Mouse (Mus musculus) right cerebral cortex, adult 2 months (tissue): ENCODE measurements around the gene Ano6.
A peak's percentile ranks its signal among the peaks of the same experiment; 100 is the strongest.

Experiments
- DNase-seq, 2 experiments: peaks; one replicate each; pipeline ENCODE4 v3.0.0; 2021 to 2022; ENCODE audit warnings: low spot score in 2 of 2

The Ano6 gene

GRCm38 (mm10) chr15:95885953-95886820, 95.5 kb downstream of the Ano6 start:
- DNase-seq, result peak in 1 of 2 experiments; percentile 36

GRCm38 (mm10) chr15:95887365-95887764, 96.7 kb downstream of the Ano6 start:
- peak; percentile 58 to 65 for DNase-seq

- DNase-seq, result no peak
Observed at GRCm38 (mm10) chr15:95888556-95888955, 97.9 kb downstream of the Ano6 start.

- no peak for DNase-seq
Observed at GRCm38 (mm10) chr15:95890368-95890767, 99.7 kb downstream of the Ano6 start.

- DNase-seq, result no peak
Observed at GRCm38 (mm10) chr15:95892171-95892570, 101.5 kb downstream of the Ano6 start.

- DNase-seq, result no peak
Observed at GRCm38 (mm10) chr15:95892929-95893328, 102.3 kb downstream of the Ano6 start.

GRCm38 (mm10) chr15:95895699-95896098, 105.1 kb downstream of the Ano6 start:
- DNase-seq, result no peak

GRCm38 (mm10) chr15:95897653-95898052, 107.0 kb downstream of the Ano6 start:
- no peak for DNase-seq

- DNase-seq, result no peak
Observed at GRCm38 (mm10) chr15:95898438-95898837, 107.8 kb downstream of the Ano6 start.

- DNase-seq, result no peak
Observed at GRCm38 (mm10) chr15:95902396-95902795, 111.8 kb downstream of the Ano6 start.

- no peak for DNase-seq
Observed at GRCm38 (mm10) chr15:95904247-95904646, 113.6 kb downstream of the Ano6 start.

GRCm38 (mm10) chr15:95906017-95906749, 115.5 kb downstream of the Ano6 start:
- DNase-seq, result no peak

- no peak for DNase-seq
Observed at GRCm38 (mm10) chr15:95906891-95907290, 116.2 kb downstream of the Ano6 start.

GRCm38 (mm10) chr15:95907337-95907736, 116.7 kb downstream of the Ano6 start:
- peak; percentile 37 to 65 for DNase-seq

- no peak for DNase-seq
Observed at GRCm38 (mm10) chr15:95907909-95908308, 117.3 kb downstream of the Ano6 start.

- DNase-seq, result no peak
Observed at GRCm38 (mm10) chr15:95910099-95910780, 119.6 kb downstream of the Ano6 start.

GRCm38 (mm10) chr15:95914963-95915362, 124.3 kb downstream of the Ano6 start:
- DNase-seq, result no peak

GRCm38 (mm10) chr15:95915477-95915876, 124.8 kb downstream of the Ano6 start:
- no peak for DNase-seq

- DNase-seq, result no peak
Observed at GRCm38 (mm10) chr15:95917330-95917729, 126.7 kb downstream of the Ano6 start.

- DNase-seq, result peak; percentile 35 to 45
Observed at GRCm38 (mm10) chr15:95920047-95920446, 129.4 kb downstream of the Ano6 start.

GRCm38 (mm10) chr15:95921072-95921471, 130.4 kb downstream of the Ano6 start:
- no peak for DNase-seq

GRCm38 (mm10) chr15:95921639-95922038, 131.0 kb downstream of the Ano6 start:
- no peak for DNase-seq
